Mouse (Mus musculus) liver, postnatal 0 days (tissue): ENCODE results near the gene Gpr171.

ENCODE experiments used
- CTCF ChIP-seq: sonication (generic); IDR thresholded peaks from 2 replicates; pipeline ENCODE4 v1.5.1; 2016; ENCODE audit warnings: antibody characterized with exemption, low read depth
- EP300 ChIP-seq: IDR thresholded peaks from 2 replicates; pipeline ENCODE4 v1.6.1; 2016; ENCODE audit warnings: antibody characterized with exemption, low read depth, mild to moderate bottlenecking

DNA sequence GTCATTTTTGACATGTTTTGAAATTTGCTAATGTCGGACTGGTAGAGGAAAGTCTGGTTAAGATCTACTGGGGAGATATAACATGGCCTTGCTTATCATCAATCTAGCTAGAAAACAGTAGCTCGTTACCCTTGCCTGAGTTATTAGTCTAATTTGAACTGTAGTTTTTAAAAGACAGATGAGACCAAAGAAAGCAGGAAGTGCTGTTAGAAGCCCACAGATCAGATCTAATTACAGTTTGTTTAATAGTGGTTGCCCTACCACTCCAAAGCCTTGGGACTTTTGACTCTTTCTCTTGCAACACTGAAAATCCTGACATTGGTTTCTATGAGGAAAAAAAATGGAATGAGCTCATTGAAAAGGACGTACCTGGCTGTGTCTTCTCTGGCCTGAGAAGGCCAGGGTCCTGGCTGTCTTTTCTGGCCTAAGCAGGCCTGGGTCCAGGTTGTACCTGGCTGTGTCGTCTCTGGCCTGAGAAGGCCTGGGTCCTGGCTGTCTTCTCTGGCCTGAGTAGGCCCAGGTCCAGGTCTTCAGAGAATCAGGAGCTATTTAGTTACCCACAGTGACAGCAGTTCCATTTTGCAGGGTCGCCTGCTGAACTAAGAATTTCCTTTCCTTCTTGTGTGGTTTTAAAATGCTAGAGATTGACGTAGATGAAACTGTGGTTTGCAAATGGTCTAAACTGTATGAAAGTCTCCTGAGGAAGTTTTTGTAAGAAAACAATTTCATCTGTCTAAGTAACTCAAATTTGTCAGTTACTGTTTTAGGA lies at the start of gene Gpr171:
- TF ChIP-seq EP300 (no peak), CTCF (no peak)
